Mouse (Mus musculus): Measurements from ENCODE around the gene Tmem163. TPM values are rescaled to one million over a fixed set of nuclear protein-coding genes. Genes with fewer than 3 reads are reported as not detected.

Gene Tmem163
- total and polyA plus RNA-seq, 3 experiments, result not detected

DNA sequence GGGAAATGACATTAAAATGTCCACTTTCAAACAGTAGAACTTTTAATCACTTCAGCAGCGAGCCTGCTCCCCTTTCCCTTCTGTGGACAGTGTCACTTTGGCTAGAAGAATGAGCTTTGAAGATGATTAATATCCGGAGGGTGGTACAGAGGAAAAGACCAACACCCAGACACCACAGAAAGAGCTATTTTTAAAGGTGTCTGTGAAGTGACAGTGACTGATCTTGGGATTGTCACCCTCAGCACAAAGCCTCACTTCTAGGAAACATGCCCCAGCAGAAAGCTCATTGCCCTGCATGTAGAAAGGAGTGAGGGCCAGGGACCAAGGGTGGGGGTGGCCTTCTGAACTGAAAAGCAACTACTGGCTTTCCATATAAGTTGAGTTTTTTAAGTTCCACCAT is 41.4 kb downstream of the Tmem163 start:
- no peak overlapping the region for H3K4me3 ChIP-seq (ENCODE audit: control insufficient read depth in 1 of 2, insufficient read depth in 1 of 2, low read depth in 2 of 2, low read length in 2 of 2)
- no peaks in the 10 kb centered on the region for H3K4me1 ChIP-seq (ENCODE audit: control insufficient read depth in 1 of 2, insufficient read depth in 2 of 2, low read length in 2 of 2)
- no peaks in the 10 kb centered on the region for H3K36me3 ChIP-seq (ENCODE audit: control insufficient read depth in 1 of 2, insufficient read depth in 2 of 2, low read length in 2 of 2)
- no peak for DNase-seq (ENCODE audit: low read depth, low spot score)
- H3K9ac ChIP-seq (ENCODE audit: control insufficient read depth, low read depth, low read length, poor library complexity, severe bottlenecking), result no peak overlapping the region
- H3K27me3 ChIP-seq (ENCODE audit: control insufficient read depth in 1 of 2, insufficient read depth in 2 of 2, low read length in 2 of 2), result peaks cover 0 to 2% of the 10 kb centered on the region in 2 experiments; a peak in 1 of 4 replicates
- no peak overlapping the region for H3K27ac ChIP-seq (ENCODE audit: control insufficient read depth, low read depth, low read length)
- no peaks in the 10 kb centered on the region for H3K9me3 ChIP-seq (replicated peaks; ENCODE audit: insufficient read depth, low read length)
- TF ChIP-seq RCOR1 (IDR thresholded peaks at IDR 0.05; ENCODE audit: low read depth, low read length), result no peak
- no peak for TF ChIP-seq MXI1 (IDR thresholded peaks at IDR 0.05; ENCODE audit: low read depth, low read length)
- no peak for TF ChIP-seq UBTF (IDR thresholded peaks at IDR 0.05; ENCODE audit: borderline replicate concordance, insufficient read depth, low read depth, low read length)
- TF ChIP-seq GATA1 (IDR thresholded peaks at IDR 0.05; ENCODE audit: low read depth, low read length), result no peak
- TF ChIP-seq SMC3 (IDR thresholded peaks at IDR 0.05; ENCODE audit: low read depth, low read length), result no peak
- TF ChIP-seq MYB (IDR thresholded peaks at IDR 0.05; ENCODE audit: low read depth, low read length), result no peak
- TF ChIP-seq POLR2A (IDR thresholded peaks at IDR 0.05; ENCODE audit: control insufficient read depth in 1 of 2, insufficient read depth in 1 of 2, low read depth in 1 of 2, low read length in 2 of 2, poor library complexity in 1 of 2), result no peak
- no peak for TF ChIP-seq ETS1 (IDR thresholded peaks at IDR 0.05; ENCODE audit: low read depth, low read length)
- TF ChIP-seq ZMIZ1 (IDR thresholded peaks at IDR 0.05; ENCODE audit: low read depth, low read length), result no peak
- TF ChIP-seq TBP (IDR thresholded peaks at IDR 0.05; ENCODE audit: low read depth, low read length), result no peak
- no peak for TF ChIP-seq MAFK (IDR thresholded peaks at IDR 0.05; ENCODE audit: borderline replicate concordance, low read depth, low read length)
- TF ChIP-seq MYC (IDR thresholded peaks at IDR 0.05; ENCODE audit: low read depth, low read length), result no peak
- TF ChIP-seq MEF2A (IDR thresholded peaks at IDR 0.05; ENCODE audit: extremely low read depth, insufficient replicate concordance, low read depth, low read length, poor library complexity, severe bottlenecking), result no peak
- TF ChIP-seq E2F4 (IDR thresholded peaks at IDR 0.05; ENCODE audit: borderline replicate concordance, low read depth, low read length), result no peak
- no peak for TF ChIP-seq JUND (IDR thresholded peaks at IDR 0.05; ENCODE audit: low read depth, low read length)
- no peak for TF ChIP-seq NELFE (IDR thresholded peaks at IDR 0.05; ENCODE audit: low read depth, low read length)
- TF ChIP-seq TAL1 (IDR thresholded peaks at IDR 0.05; ENCODE audit: low read length), result no peak
- TF ChIP-seq NRF1 (IDR thresholded peaks at IDR 0.05; ENCODE audit: insufficient read depth, low read depth, low read length, poor library complexity, severe bottlenecking), result no peak
- H3K79me2 ChIP-seq (ENCODE audit: control insufficient read depth, insufficient read depth, low read length, poor library complexity), result no peaks in the 10 kb centered on the region

- no peaks in the 10 kb centered on the region; a peak in 1 of 4 replicates for H3K27me3 ChIP-seq (ENCODE audit: control insufficient read depth in 1 of 2, insufficient read depth in 2 of 2, low read length in 2 of 2)
- no peak for TF ChIP-seq NELFE (IDR thresholded peaks at IDR 0.05; ENCODE audit: low read depth, low read length)
- no peak for TF ChIP-seq POLR2AphosphoS5 (IDR thresholded peaks at IDR 0.05; ENCODE audit: borderline replicate concordance, low read depth, low read length)
- TF ChIP-seq TBP (IDR thresholded peaks at IDR 0.05; ENCODE audit: low read depth, low read length), result no peak
- no peak for TF ChIP-seq CHD2 (IDR thresholded peaks at IDR 0.05; ENCODE audit: low read length)
- no peak for TF ChIP-seq E2F4 (IDR thresholded peaks at IDR 0.05; ENCODE audit: borderline replicate concordance, low read depth, low read length)
- no peak for TF ChIP-seq SMC3 (IDR thresholded peaks at IDR 0.05; ENCODE audit: low read depth, low read length)
- no peak for TF ChIP-seq NRF1 (IDR thresholded peaks at IDR 0.05; ENCODE audit: insufficient read depth, low read depth, low read length, poor library complexity, severe bottlenecking)
- TF ChIP-seq MAZ (IDR thresholded peaks at IDR 0.05; ENCODE audit: low read depth, low read length), result no peak
- no peak for TF ChIP-seq USF2 (IDR thresholded peaks at IDR 0.05; ENCODE audit: borderline replicate concordance in 1 of 2, insufficient read depth in 1 of 2, low read depth in 1 of 2, low read length in 2 of 2)
- no peak for TF ChIP-seq EP300 (IDR thresholded peaks at IDR 0.05; ENCODE audit: low read depth in 1 of 2, low read length in 2 of 2)
- no peak for TF ChIP-seq CTCF (IDR thresholded peaks at IDR 0.05 in 2 of 3, conservative IDR thresholded peaks at IDR 0.05 in 1 of 3; ENCODE audit: control insufficient read depth in 1 of 3, insufficient read depth in 1 of 3, low read depth in 2 of 3, low read length in 3 of 3, poor library complexity in 1 of 3, severe bottlenecking in 1 of 3)
- TF ChIP-seq KAT2A (conservative IDR thresholded peaks at IDR 0.05; ENCODE audit: low read depth, low read length), result no peak
- TF ChIP-seq ZNF384 (IDR thresholded peaks at IDR 0.05; ENCODE audit: low read depth, low read length), result no peak
- no peak for TF ChIP-seq ZMIZ1 (IDR thresholded peaks at IDR 0.05; ENCODE audit: low read depth, low read length)
- TF ChIP-seq GATA1 (IDR thresholded peaks at IDR 0.05; ENCODE audit: low read depth, low read length), result no peak
- no peak for TF ChIP-seq MXI1 (IDR thresholded peaks at IDR 0.05; ENCODE audit: low read depth, low read length)
- no peak overlapping the region for H3K4me3 ChIP-seq (ENCODE audit: control insufficient read depth in 1 of 2, insufficient read depth in 1 of 2, low read depth in 2 of 2, low read length in 2 of 2)
- no peaks in the 10 kb centered on the region for H3K79me2 ChIP-seq (ENCODE audit: control insufficient read depth, insufficient read depth, low read length, poor library complexity)
- H3K36me3 ChIP-seq (ENCODE audit: control insufficient read depth in 1 of 2, insufficient read depth in 2 of 2, low read length in 2 of 2), result no peaks in the 10 kb centered on the region
- no peaks in the 10 kb centered on the region for H3K4me1 ChIP-seq (ENCODE audit: control insufficient read depth in 1 of 2, insufficient read depth in 2 of 2, low read length in 2 of 2)
- no peak for DNase-seq (ENCODE audit: low read depth, low spot score)
- H3K27ac ChIP-seq (ENCODE audit: control insufficient read depth, low read depth, low read length), result no peak overlapping the region
- no peaks in the 10 kb centered on the region for H3K9me3 ChIP-seq (replicated peaks; ENCODE audit: insufficient read depth, low read length)
- H3K9ac ChIP-seq (ENCODE audit: control insufficient read depth, low read depth, low read length, poor library complexity, severe bottlenecking), result no peak overlapping the region
Measured at GRCm38 (mm10) chr1:127627151-127627550, 52.2 kb downstream of the Tmem163 start.
